Mouse (Mus musculus): Measurements from ENCODE around the gene Dnajc7. TPM values are rescaled to one million over a fixed set of nuclear protein-coding genes. Genes with fewer than 3 reads are reported as not detected.
"Not testable (repeated sequence)": the region's sequence is repeated elsewhere in the genome, so short reads cannot be mapped to it uniquely, and the experiment has no call there.

The Dnajc7 gene
- polyA plus RNA-seq, 1 experiment from 2014 or later = 69.9 TPM

GRCm38 (mm10) chr11:100582836-100583235, 37.1 kb downstream of the Dnajc7 start:
- Histone ChIP-seq H3K27ac (replicated peaks; ENCODE audit: low read depth, low read length) (no peak overlapping the region), H3K4me1 (ENCODE audit: control insufficient read depth, insufficient read depth, low read length) (no peaks in the 10 kb centered on the region), H3K36me3 (ENCODE audit: control insufficient read depth, insufficient read depth, low read length) (peaks cover 40% of the 10 kb centered on the region), H3K9me3 (ENCODE audit: control insufficient read depth, low read length) (no peaks in the 10 kb centered on the region), H3K4me3 (ENCODE audit: low read depth, low read length) (no peak overlapping the region), H3K4me2 (ENCODE audit: low read depth, severe bottlenecking) (no peak overlapping the region), H3K9ac (ENCODE audit: low read length) (no peak overlapping the region), H3K27me3 (ENCODE audit: control insufficient read depth, insufficient read depth, low read length) (no peaks in the 10 kb centered on the region)
- ATAC-seq (ENCODE audit: insufficient number of reproducible peaks, low FRiP score, low TSS enrichment, low read depth) (no peak), DNase-seq (ENCODE audit: low spot score) (no peak)
- WGBS = 91% methylated on average over 2 of the region's 2 CpGs

DNA sequence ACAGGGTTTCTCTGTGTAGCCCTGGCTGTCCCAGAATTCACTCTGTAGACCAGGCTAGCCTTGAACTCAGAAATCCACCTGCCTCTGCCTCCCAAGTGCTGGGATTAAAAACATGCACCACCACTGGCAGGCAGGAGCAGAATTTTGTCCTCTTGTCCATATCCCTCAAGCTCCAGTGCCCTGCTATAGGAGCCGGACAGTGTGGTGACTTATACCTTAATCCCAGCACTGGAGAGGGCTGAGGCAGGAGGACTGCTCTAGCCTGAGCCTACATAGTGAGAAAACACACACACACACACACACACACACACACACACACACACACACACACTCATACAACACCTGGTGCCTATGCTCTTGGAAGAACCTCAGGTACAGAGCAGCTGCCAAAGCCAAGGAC, 37.6 kb downstream of the Dnajc7 start:
- not testable (repeated sequence) for H3K27ac ChIP-seq (replicated peaks; ENCODE audit: low read depth, low read length); DNase-seq (ENCODE audit: low spot score); H3K27me3 ChIP-seq (ENCODE audit: control insufficient read depth, insufficient read depth, low read length); H3K4me2 ChIP-seq (ENCODE audit: low read depth, severe bottlenecking); H3K9me3 ChIP-seq (ENCODE audit: control insufficient read depth, low read length); H3K9ac ChIP-seq (ENCODE audit: low read length); H3K4me1 ChIP-seq (ENCODE audit: control insufficient read depth, insufficient read depth, low read length); H3K4me3 ChIP-seq (ENCODE audit: low read depth, low read length); ATAC-seq (ENCODE audit: insufficient number of reproducible peaks, low FRiP score, low TSS enrichment, low read depth)
- WGBS = 95% methylated on average over 1 of the region's 1 CpGs
- peaks cover 38% of the 10 kb centered on the region for H3K36me3 ChIP-seq (ENCODE audit: control insufficient read depth, insufficient read depth, low read length)

GRCm38 (mm10) chr11:100581756-100582155, 38.2 kb downstream of the Dnajc7 start:
- H3K36me3 ChIP-seq (ENCODE audit: control insufficient read depth, insufficient read depth, low read length) = peaks cover 38% of the 10 kb centered on the region
- 92% methylated on average over 4 of the region's 4 CpGs for WGBS

DNA sequence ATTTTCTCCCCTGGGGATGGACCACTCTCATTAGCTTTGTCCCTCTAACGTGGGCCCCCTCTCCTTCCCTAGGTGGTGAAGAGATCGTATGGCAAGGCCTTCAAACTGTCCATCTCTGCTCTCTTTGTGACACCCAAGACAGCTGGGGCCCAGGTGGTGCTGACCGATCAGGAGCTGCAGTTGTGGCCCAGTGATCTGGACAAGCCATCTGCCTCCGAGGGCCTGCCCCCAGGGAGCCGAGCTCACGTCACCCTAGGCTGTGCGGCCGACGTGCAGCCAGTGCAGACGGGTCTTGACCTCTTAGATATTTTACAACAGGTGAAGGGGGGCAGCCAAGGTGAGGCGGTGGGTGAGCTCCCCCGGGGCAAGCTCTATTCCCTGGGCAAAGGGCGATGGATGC, 39.7 kb downstream of the Dnajc7 start:
- H3K4me2 ChIP-seq (ENCODE audit: low read depth, severe bottlenecking) = no peak overlapping the region
- no peaks in the 10 kb centered on the region for H3K4me1 ChIP-seq (ENCODE audit: control insufficient read depth, insufficient read depth, low read length)
- H3K36me3 ChIP-seq (ENCODE audit: control insufficient read depth, insufficient read depth, low read length) = peaks cover 24% of the 10 kb centered on the region
- no peaks in the 10 kb centered on the region for H3K9me3 ChIP-seq (ENCODE audit: control insufficient read depth, low read length)
- no peak for DNase-seq (ENCODE audit: low spot score)
- 87% methylated on average over 13 of the region's 13 CpGs for WGBS
- H3K27me3 ChIP-seq (ENCODE audit: control insufficient read depth, insufficient read depth, low read length) = no peaks in the 10 kb centered on the region
- H3K4me3 ChIP-seq (ENCODE audit: low read depth, low read length) = no peak overlapping the region
- peak; percentile 23; the same call in 1 of the 2 replicates for ATAC-seq (ENCODE audit: insufficient number of reproducible peaks, low FRiP score, low TSS enrichment, low read depth)
- H3K9ac ChIP-seq (ENCODE audit: low read length) = no peak overlapping the region
- H3K27ac ChIP-seq (replicated peaks; ENCODE audit: low read depth, low read length) = no peak overlapping the region

More at GRCm38 (mm10) chr11:100581756-100582155, 38.2 kb downstream of the Dnajc7 start:
- ATAC-seq (ENCODE audit: insufficient number of reproducible peaks, low FRiP score, low TSS enrichment, low read depth) (no peak), DNase-seq (ENCODE audit: low spot score) (no peak)
- no peak overlapping the region for H3K4me3 ChIP-seq (ENCODE audit: low read depth, low read length)
- H3K27me3 ChIP-seq (ENCODE audit: control insufficient read depth, insufficient read depth, low read length) = no peaks in the 10 kb centered on the region
- no peak overlapping the region for H3K27ac ChIP-seq (replicated peaks; ENCODE audit: low read depth, low read length)
- no peaks in the 10 kb centered on the region for H3K9me3 ChIP-seq (ENCODE audit: control insufficient read depth, low read length)
- H3K9ac ChIP-seq (ENCODE audit: low read length) = no peak overlapping the region
- H3K4me2 ChIP-seq (ENCODE audit: low read depth, severe bottlenecking) = no peak overlapping the region
- H3K4me1 ChIP-seq (ENCODE audit: control insufficient read depth, insufficient read depth, low read length) = no peaks in the 10 kb centered on the region

GRCm38 (mm10) chr11:100579116-100579799, 40.7 kb downstream of the Dnajc7 start:
- Histone ChIP-seq H3K4me1 (ENCODE audit: control insufficient read depth, insufficient read depth, low read length) (no peaks in the 10 kb centered on the region), H3K27me3 (ENCODE audit: control insufficient read depth, insufficient read depth, low read length) (no peaks in the 10 kb centered on the region), H3K27ac (replicated peaks; ENCODE audit: low read depth, low read length) (no peak overlapping the region), H3K9me3 (ENCODE audit: control insufficient read depth, low read length) (no peaks in the 10 kb centered on the region), H3K36me3 (ENCODE audit: control insufficient read depth, insufficient read depth, low read length) (peaks cover 15% of the 10 kb centered on the region), H3K9ac (ENCODE audit: low read length) (no peak overlapping the region), H3K4me2 (ENCODE audit: low read depth, severe bottlenecking) (no peak overlapping the region), H3K4me3 (ENCODE audit: low read depth, low read length) (no peak overlapping the region)
- WGBS = 92% methylated on average over 9 of the region's 9 CpGs
- DNase-seq (ENCODE audit: low spot score) (no peak), ATAC-seq (ENCODE audit: insufficient number of reproducible peaks, low FRiP score, low TSS enrichment, low read depth) (no peak)

- 86% methylated on average over 8 of the region's 8 CpGs for WGBS
- Histone ChIP-seq H3K36me3 (ENCODE audit: control insufficient read depth, insufficient read depth, low read length) (peaks cover 11% of the 10 kb centered on the region), H3K27ac (replicated peaks; ENCODE audit: low read depth, low read length) (no peak overlapping the region), H3K9ac (ENCODE audit: low read length) (no peak overlapping the region), H3K4me2 (ENCODE audit: low read depth, severe bottlenecking) (no peak overlapping the region), H3K9me3 (ENCODE audit: control insufficient read depth, low read length) (no peaks in the 10 kb centered on the region), H3K4me3 (ENCODE audit: low read depth, low read length) (no peak overlapping the region), H3K27me3 (ENCODE audit: control insufficient read depth, insufficient read depth, low read length) (no peaks in the 10 kb centered on the region), H3K4me1 (ENCODE audit: control insufficient read depth, insufficient read depth, low read length) (no peaks in the 10 kb centered on the region)
- ATAC-seq (ENCODE audit: insufficient number of reproducible peaks, low FRiP score, low TSS enrichment, low read depth) (no peak), DNase-seq (ENCODE audit: low spot score) (no peak)
Measured at GRCm38 (mm10) chr11:100577852-100578599, 41.9 kb downstream of the Dnajc7 start.

DNA sequence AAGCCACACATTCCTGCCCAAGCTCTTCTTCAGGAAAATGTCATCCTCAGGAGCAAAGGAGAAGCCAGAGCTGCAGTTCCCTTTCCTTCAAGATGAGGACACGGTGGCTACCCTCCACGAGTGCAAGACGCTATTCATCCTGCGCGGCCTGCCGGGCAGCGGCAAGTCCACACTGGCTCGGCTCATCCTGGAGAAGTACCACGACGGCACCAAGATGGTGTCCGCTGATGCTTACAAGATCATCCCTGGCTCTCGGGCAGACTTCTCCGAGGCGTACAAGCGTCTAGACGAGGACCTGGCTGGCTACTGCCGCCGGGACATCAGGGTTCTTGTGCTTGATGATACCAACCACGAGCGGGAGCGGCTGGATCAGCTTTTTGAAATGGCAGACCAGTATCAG, 43.7 kb downstream of the Dnajc7 start:
- no peak overlapping the region for H3K27ac ChIP-seq (replicated peaks; ENCODE audit: low read depth, low read length)
- no peaks in the 10 kb centered on the region for H3K4me1 ChIP-seq (ENCODE audit: control insufficient read depth, insufficient read depth, low read length)
- DNase-seq (ENCODE audit: low spot score) (no peak), ATAC-seq (ENCODE audit: insufficient number of reproducible peaks, low FRiP score, low TSS enrichment, low read depth) (no peak)
- WGBS = 68% methylated on average over 21 of the region's 21 CpGs
- peaks cover 7% of the 10 kb centered on the region for H3K36me3 ChIP-seq (ENCODE audit: control insufficient read depth, insufficient read depth, low read length)
- no peak overlapping the region for H3K4me3 ChIP-seq (ENCODE audit: low read depth, low read length)
- H3K4me2 ChIP-seq (ENCODE audit: low read depth, severe bottlenecking) = no peak overlapping the region; the same call in 1 of the 2 replicates
- H3K9ac ChIP-seq (ENCODE audit: low read length) = no peak overlapping the region
- H3K27me3 ChIP-seq (ENCODE audit: control insufficient read depth, insufficient read depth, low read length) = no peaks in the 10 kb centered on the region; the same call in 1 of the 2 replicates
- no peaks in the 10 kb centered on the region for H3K9me3 ChIP-seq (ENCODE audit: control insufficient read depth, low read length)

GRCm38 (mm10) chr11:100575484-100575855, 44.5 kb downstream of the Dnajc7 start:
- 78% methylated on average over 2 of the region's 2 CpGs for WGBS
- Histone ChIP-seq H3K4me2 (ENCODE audit: low read depth, severe bottlenecking) (peak overlapping the region; percentile 76), H3K4me1 (ENCODE audit: control insufficient read depth, insufficient read depth, low read length) (peaks cover 4% of the 10 kb centered on the region; the same call in 1 of the 2 replicates), H3K36me3 (ENCODE audit: control insufficient read depth, insufficient read depth, low read length) (peaks cover 2% of the 10 kb centered on the region), H3K27ac (replicated peaks; ENCODE audit: low read depth, low read length) (no peak overlapping the region), H3K27me3 (ENCODE audit: control insufficient read depth, insufficient read depth, low read length) (peaks cover 3% of the 10 kb centered on the region; the same call in 1 of the 2 replicates), H3K9me3 (ENCODE audit: control insufficient read depth, low read length) (no peaks in the 10 kb centered on the region), H3K4me3 (ENCODE audit: low read depth, low read length) (peak overlapping the region; percentile 66), H3K9ac (ENCODE audit: low read length) (peak overlapping the region; percentile 65; the same call in 1 of the 2 replicates)
- DNase-seq (ENCODE audit: low spot score) (no peak), ATAC-seq (ENCODE audit: insufficient number of reproducible peaks, low FRiP score, low TSS enrichment, low read depth) (no peak)

Measured in limb, embryonic 11.5 days (tissue).